Mouse (Mus musculus) stomach, postnatal 0 days (tissue): ENCODE data around the gene Grn.
A peak's percentile ranks its signal among the peaks of the same experiment; 100 is the strongest.

Experiments
- CTCF ChIP-seq: IDR thresholded peaks from 2 replicates; pipeline ENCODE4 v1.5.1; 2016; ENCODE audit warnings: antibody characterized with exemption, low read depth, mild to moderate bottlenecking, moderate library complexity
- EP300 ChIP-seq: optimal IDR thresholded peaks from 2 replicates; pipeline ENCODE3; 2016; ENCODE audit warnings: antibody characterized with exemption

- peak; percentile 62 for TF ChIP-seq CTCF
- TF ChIP-seq EP300 = no peak
Measured at GRCm38 (mm10) chr11:102480897-102481296, 50.8 kb downstream of the Grn start.
